Mouse (Mus musculus) ES-E14 (cell line): Measurements from ENCODE around the gene Npas2. TPM values are rescaled to one million over a fixed set of nuclear protein-coding genes. Genes with fewer than 3 reads are reported as not detected.

Experiments used
- DNase-seq: peaks from one replicate; pipeline ENCODE4 v3.0.0-alpha.2; 2013; ENCODE audit warnings: low read depth, low spot score
- H3K27ac ChIP-seq: 2 replicates; pipeline ENCODE4 v1.5.1; 2012; ENCODE audit warnings: low read depth, mild to moderate bottlenecking, low read length, moderate library complexity, mixed read lengths; ENCODE audit not compliant: poor library complexity, insufficient read depth, severe bottlenecking
- H3K36me3 ChIP-seq: 2 replicates; pipeline ENCODE4 v1.6.1; 2012; ENCODE audit warnings: mild to moderate bottlenecking, low read length, moderate library complexity, mixed read lengths; ENCODE audit not compliant: control insufficient read depth, poor library complexity, insufficient read depth, severe bottlenecking
- H3K4me1 ChIP-seq, 2 experiments: fragments of 150-350 bp in 1 of 2; sonication (generic) in 1 of 2; 2 replicates each; pipeline ENCODE4 v1.6.1; 2012; ENCODE audit warnings: low read length in 2 of 2, mild to moderate bottlenecking in 1 of 2, mixed read lengths in 1 of 2; ENCODE audit not compliant: control insufficient read depth in 2 of 2, insufficient read depth in 2 of 2, poor library complexity in 1 of 2
- H3K4me3 ChIP-seq, 2 experiments: fragments of 150-350 bp in 1 of 2; sonication (generic) in 1 of 2; 2 replicates each; pipeline ENCODE4 v1.5.1; 2012; ENCODE audit warnings: low read length in 2 of 2, low read depth in 1 of 2, mild to moderate bottlenecking in 1 of 2, mixed read lengths in 1 of 2; ENCODE audit not compliant: insufficient read depth in 1 of 2, poor library complexity in 1 of 2, severe bottlenecking in 1 of 2
- H3K9ac ChIP-seq: 2 replicates; pipeline ENCODE4 v1.6.1; 2012; ENCODE audit warnings: low read depth, mild to moderate bottlenecking, low read length, mixed read lengths; ENCODE audit not compliant: poor library complexity, insufficient read depth, severe bottlenecking
- H3K9me3 ChIP-seq: fragments of 150-350 bp; sonication (generic); 2 replicates; pipeline ENCODE4 v1.6.1; 2012; ENCODE audit warnings: low read depth, mild to moderate bottlenecking, low read length; ENCODE audit not compliant: control insufficient read depth, insufficient read depth
- CHD2 ChIP-seq: IDR thresholded peaks from 2 replicates; pipeline ENCODE4 v1.6.1; 2014; ENCODE audit warnings: mild to moderate bottlenecking, low read depth, low read length, inconsistent platforms
- HCFC1 ChIP-seq: IDR thresholded peaks from 2 replicates; pipeline ENCODE4 v1.6.1; 2012; ENCODE audit warnings: low read length, inconsistent platforms, borderline replicate concordance; ENCODE audit not compliant: insufficient read depth
- MAFK ChIP-seq: IDR thresholded peaks from 2 replicates; pipeline ENCODE4 v1.6.1; 2014; ENCODE audit warnings: mild to moderate bottlenecking, low read depth, low read length, inconsistent platforms; ENCODE audit not compliant: insufficient read depth
- ZC3H11A ChIP-seq: IDR thresholded peaks from 2 replicates; pipeline ENCODE4 v1.6.1; 2012; ENCODE audit warnings: low read depth, mild to moderate bottlenecking, inconsistent platforms, low read length, borderline replicate concordance
- ZNF384 ChIP-seq: IDR thresholded peaks from 2 replicates; pipeline ENCODE4 v1.6.1; 2012; ENCODE audit warnings: low read depth, low read length, inconsistent platforms
- in situ Hi-C, 2 experiments: fragments of 600-800 bp; cut with MboI; formaldehyde crosslinking; loops; one replicate each; pipeline ENCODE4 v1.15.1; 2025; ENCODE audit warnings: low sequenced_read_pairs in 2 of 2, inconsistent platforms in 1 of 2; ENCODE audit not compliant: unreplicated experiment in 2 of 2
- total RNA-seq: library from RNA; depleted of rRNA; stranded (reverse); fragments of 300-350 nt; gene quantifications from 2 replicates; pipeline ENCODE4 v1.2.3, GENCODE M21; 2012

The Npas2 gene
- total RNA-seq, 1 experiment, result 0.09 TPM

- no peaks in the 10 kb centered on the region for H3K9me3 ChIP-seq
- in situ Hi-C loops, result loop anchor here in 1 of 2 experiments (25.0 kb wide), 1 partner anchor 120 kb away; no protein-coding TSS in a partner anchor
- DNase-seq, result peak; percentile 66
- H3K27ac ChIP-seq, result no peak overlapping the region
- H3K9ac ChIP-seq, result no peak overlapping the region
- TF ChIP-seq HCFC1 (no peak), MAFK (no peak), ZC3H11A (peak; percentile 70; the same call in 1 of the 2 replicates)
- no peaks in the 10 kb centered on the region for H3K4me1 ChIP-seq
- no peaks in the 10 kb centered on the region for H3K36me3 ChIP-seq
- no peak overlapping the region for H3K4me3 ChIP-seq
Measured at GRCm38 (mm10) chr1:39392189-39392588, 198.7 kb downstream of the Npas2 start.

GRCm38 (mm10) chr1:39393217-39393867 lies 199.8 kb downstream of the Npas2 start:
- in situ Hi-C loops, result loop anchor here in 1 of 2 experiments (25.0 kb wide), 1 partner anchor 119 kb away; no protein-coding TSS in a partner anchor
- DNase-seq, result no peak
- TF ChIP-seq ZNF384 (no peak), MAFK (no peak), HCFC1 (no peak), CHD2 (no peak), ZC3H11A (no peak)
- Histone ChIP-seq H3K9me3 (no peaks in the 10 kb centered on the region), H3K4me1 (no peaks in the 10 kb centered on the region), H3K27ac (no peak overlapping the region), H3K36me3 (no peaks in the 10 kb centered on the region), H3K4me3 (no peak overlapping the region), H3K9ac (no peak overlapping the region)

- no peak for DNase-seq
- Histone ChIP-seq H3K27ac (no peak overlapping the region), H3K4me1 (peaks cover 0 to 3% of the 10 kb centered on the region in 2 experiments; a peak in 1 of 4 replicates), H3K4me3 (no peak overlapping the region), H3K36me3 (no peaks in the 10 kb centered on the region), H3K9me3 (no peaks in the 10 kb centered on the region), H3K9ac (no peak overlapping the region)
- in situ Hi-C loops, result loop anchor here in 1 of 2 experiments (25.0 kb wide), 1 partner anchor 118 kb away; no protein-coding TSS in a partner anchor
- TF ChIP-seq CHD2 (no peak), ZNF384 (no peak), MAFK (no peak), HCFC1 (no peak), ZC3H11A (no peak)
Measured at GRCm38 (mm10) chr1:39394096-39394495, 200.6 kb downstream of the Npas2 start.

GRCm38 (mm10) chr1:39394650-39395049 lies 201.1 kb downstream of the Npas2 start:
- H3K9me3 ChIP-seq, result no peaks in the 10 kb centered on the region
- H3K9ac ChIP-seq, result no peak overlapping the region
- H3K36me3 ChIP-seq, result no peaks in the 10 kb centered on the region
- no peak overlapping the region for H3K27ac ChIP-seq
- in situ Hi-C loops, result loop anchor here in 1 of 2 experiments (25.0 kb wide), 1 partner anchor 118 kb away; no protein-coding TSS in a partner anchor
- no peak for DNase-seq
- TF ChIP-seq CHD2, result no peak
- H3K4me3 ChIP-seq, result no peak overlapping the region
- H3K4me1 ChIP-seq, result peaks cover 0 to 4% of the 10 kb centered on the region in 2 experiments; a peak in 1 of 4 replicates
